Mouse (Mus musculus) ES-E14 (cell line): ENCODE measurements at regions not wholly inside any gene's neighbourhood (a gene's known extent, or its start where the extent isn't known, plus 50 kb on each side); places are given as distances from the start of the nearest gene placed in this dataset.

Experiments used
- DNase-seq: peaks from one replicate; pipeline ENCODE4 v3.0.0-alpha.2; 2013; ENCODE audit warnings: low read depth, low spot score
- H3K27ac ChIP-seq: 2 replicates; pipeline ENCODE4 v1.5.1; 2012; ENCODE audit warnings: low read depth, mild to moderate bottlenecking, low read length, moderate library complexity, mixed read lengths; ENCODE audit not compliant: poor library complexity, insufficient read depth, severe bottlenecking
- H3K36me3 ChIP-seq: 2 replicates; pipeline ENCODE4 v1.6.1; 2012; ENCODE audit warnings: mild to moderate bottlenecking, low read length, moderate library complexity, mixed read lengths; ENCODE audit not compliant: control insufficient read depth, poor library complexity, insufficient read depth, severe bottlenecking
- H3K4me1 ChIP-seq, 2 experiments: fragments of 150-350 bp in 1 of 2; sonication (generic) in 1 of 2; 2 replicates each; pipeline ENCODE4 v1.6.1; 2012; ENCODE audit warnings: low read length in 2 of 2, mild to moderate bottlenecking in 1 of 2, mixed read lengths in 1 of 2; ENCODE audit not compliant: control insufficient read depth in 2 of 2, insufficient read depth in 2 of 2, poor library complexity in 1 of 2
- H3K4me3 ChIP-seq, 2 experiments: fragments of 150-350 bp in 1 of 2; sonication (generic) in 1 of 2; 2 replicates each; pipeline ENCODE4 v1.5.1; 2012; ENCODE audit warnings: low read length in 2 of 2, low read depth in 1 of 2, mild to moderate bottlenecking in 1 of 2, mixed read lengths in 1 of 2; ENCODE audit not compliant: insufficient read depth in 1 of 2, poor library complexity in 1 of 2, severe bottlenecking in 1 of 2
- H3K9ac ChIP-seq: 2 replicates; pipeline ENCODE4 v1.6.1; 2012; ENCODE audit warnings: low read depth, mild to moderate bottlenecking, low read length, mixed read lengths; ENCODE audit not compliant: poor library complexity, insufficient read depth, severe bottlenecking
- H3K9me3 ChIP-seq: fragments of 150-350 bp; sonication (generic); 2 replicates; pipeline ENCODE4 v1.6.1; 2012; ENCODE audit warnings: low read depth, mild to moderate bottlenecking, low read length; ENCODE audit not compliant: control insufficient read depth, insufficient read depth
- CHD2 ChIP-seq: IDR thresholded peaks from 2 replicates; pipeline ENCODE4 v1.6.1; 2014; ENCODE audit warnings: mild to moderate bottlenecking, low read depth, low read length, inconsistent platforms
- HCFC1 ChIP-seq: IDR thresholded peaks from 2 replicates; pipeline ENCODE4 v1.6.1; 2012; ENCODE audit warnings: low read length, inconsistent platforms, borderline replicate concordance; ENCODE audit not compliant: insufficient read depth
- MAFK ChIP-seq: IDR thresholded peaks from 2 replicates; pipeline ENCODE4 v1.6.1; 2014; ENCODE audit warnings: mild to moderate bottlenecking, low read depth, low read length, inconsistent platforms; ENCODE audit not compliant: insufficient read depth
- ZC3H11A ChIP-seq: IDR thresholded peaks from 2 replicates; pipeline ENCODE4 v1.6.1; 2012; ENCODE audit warnings: low read depth, mild to moderate bottlenecking, inconsistent platforms, low read length, borderline replicate concordance
- ZNF384 ChIP-seq: IDR thresholded peaks from 2 replicates; pipeline ENCODE4 v1.6.1; 2012; ENCODE audit warnings: low read depth, low read length, inconsistent platforms
- in situ Hi-C, 2 experiments: fragments of 600-800 bp; cut with MboI; formaldehyde crosslinking; loops; one replicate each; pipeline ENCODE4 v1.15.1; 2025; ENCODE audit warnings: low sequenced_read_pairs in 2 of 2, inconsistent platforms in 1 of 2; ENCODE audit not compliant: unreplicated experiment in 2 of 2

DNA sequence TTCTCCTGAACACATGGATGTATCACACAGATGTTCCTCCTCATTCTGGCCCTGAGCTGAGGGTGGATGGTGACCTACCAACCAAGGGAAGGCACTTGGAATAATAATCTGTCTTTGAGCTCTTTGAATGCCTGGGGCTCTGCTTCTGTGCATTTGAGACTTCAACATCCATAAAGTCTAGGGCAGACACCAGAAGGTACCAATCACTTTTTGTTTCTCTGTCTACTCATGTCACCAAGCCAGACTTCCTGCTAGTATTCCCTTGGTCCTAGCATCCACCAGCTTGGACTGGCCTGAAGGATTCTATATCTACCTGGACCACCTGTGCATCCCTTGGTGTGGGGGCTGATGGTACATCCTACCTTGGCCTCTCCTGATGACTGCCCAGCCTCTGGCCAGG, 291.7 kb downstream of the Gm9195 start:
- Histone ChIP-seq H3K9ac (no peak overlapping the region), H3K4me1 (no peaks in the 10 kb centered on the region), H3K36me3 (no peaks in the 10 kb centered on the region), H3K9me3 (no peaks in the 10 kb centered on the region), H3K27ac (no peak overlapping the region), H3K4me3 (no peak overlapping the region)
- TF ChIP-seq ZNF384 (no peak), MAFK (no peak), CHD2 (no peak), HCFC1 (no peak), ZC3H11A (no peak)
- no peak for DNase-seq
- in situ Hi-C loops: no loop called here

- TF ChIP-seq MAFK (no peak), CHD2 (no peak), ZC3H11A (no peak), HCFC1 (no peak), ZNF384 (no peak)
- Histone ChIP-seq H3K36me3 (no peaks in the 10 kb centered on the region), H3K4me3 (no peak overlapping the region), H3K9me3 (no peaks in the 10 kb centered on the region), H3K27ac (no peak overlapping the region), H3K9ac (no peak overlapping the region), H3K4me1 (no peaks in the 10 kb centered on the region)
- in situ Hi-C loops: no loop called here
- DNase-seq: no peak
Observed at GRCm38 (mm10) chr14:72197972-72198371, 293.7 kb downstream of the Gm9195 start.

DNA sequence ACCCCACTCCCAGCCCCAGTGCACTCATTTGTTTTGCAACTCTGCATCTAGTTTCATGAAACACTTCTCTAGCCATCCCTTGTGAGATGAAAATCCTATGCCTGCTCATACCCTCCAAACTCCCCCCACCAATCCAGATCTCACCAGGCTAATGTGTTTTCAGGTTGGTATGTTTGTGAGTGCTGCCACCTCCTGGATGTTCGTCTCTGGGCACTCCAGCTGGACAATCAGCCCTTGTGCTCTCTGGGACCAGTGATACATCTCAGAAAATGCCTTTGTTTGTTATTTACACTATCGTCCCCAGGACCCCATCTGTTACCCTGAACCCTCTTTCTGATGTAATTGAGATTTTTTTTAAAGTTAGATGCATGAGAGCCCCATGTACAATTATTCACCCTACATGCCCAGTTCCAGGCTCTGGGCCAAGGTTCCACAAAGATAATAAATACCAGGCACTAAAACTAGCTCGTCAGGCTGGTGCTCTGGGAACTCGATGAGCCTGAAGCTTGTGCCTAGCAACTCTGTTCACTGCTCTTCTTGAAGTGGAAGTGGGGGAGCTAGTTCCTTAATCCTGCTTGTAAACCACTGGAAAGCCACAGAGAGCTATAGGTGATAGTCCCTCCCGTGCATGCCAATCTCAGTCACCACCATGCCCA, 304.2 kb downstream of the Gm9195 start:
- no peaks in the 10 kb centered on the region for H3K36me3 ChIP-seq
- no peak overlapping the region for H3K4me3 ChIP-seq
- in situ Hi-C loops: no loop called here
- H3K9me3 ChIP-seq: no peaks in the 10 kb centered on the region
- TF ChIP-seq ZC3H11A (0 out of 2 replicates have a peak, but pooled peaks have one; percentile 32), CHD2 (no peak)
- H3K4me1 ChIP-seq: no peaks in the 10 kb centered on the region
- no peak overlapping the region for H3K9ac ChIP-seq
- H3K27ac ChIP-seq: no peak overlapping the region
- DNase-seq: no peak

- Histone ChIP-seq H3K9me3 (no peaks in the 10 kb centered on the region), H3K27ac (no peak overlapping the region), H3K4me1 (no peaks in the 10 kb centered on the region), H3K9ac (no peak overlapping the region), H3K4me3 (no peak overlapping the region), H3K36me3 (no peaks in the 10 kb centered on the region)
- in situ Hi-C loops: no loop called here
- no peak for TF ChIP-seq ZC3H11A
- no peak for TF ChIP-seq CHD2
- TF ChIP-seq ZNF384: no peak
- TF ChIP-seq MAFK: no peak
- TF ChIP-seq HCFC1: no peak
- DNase-seq: no peak
Observed at GRCm38 (mm10) chr14:72175751-72176150, 315.9 kb downstream of the Gm9195 start.
